Mouse (Mus musculus): ENCODE results near the gene Nlgn2. TPM values are rescaled to one million over a fixed set of nuclear protein-coding genes. Genes with fewer than 3 reads are reported as not detected.
A peak's percentile ranks its signal among the peaks of the same experiment; 100 is the strongest.

Nlgn2 gene
- polyA plus RNA-seq, 1 experiment from 2014 or later: 5.2 TPM

DNA sequence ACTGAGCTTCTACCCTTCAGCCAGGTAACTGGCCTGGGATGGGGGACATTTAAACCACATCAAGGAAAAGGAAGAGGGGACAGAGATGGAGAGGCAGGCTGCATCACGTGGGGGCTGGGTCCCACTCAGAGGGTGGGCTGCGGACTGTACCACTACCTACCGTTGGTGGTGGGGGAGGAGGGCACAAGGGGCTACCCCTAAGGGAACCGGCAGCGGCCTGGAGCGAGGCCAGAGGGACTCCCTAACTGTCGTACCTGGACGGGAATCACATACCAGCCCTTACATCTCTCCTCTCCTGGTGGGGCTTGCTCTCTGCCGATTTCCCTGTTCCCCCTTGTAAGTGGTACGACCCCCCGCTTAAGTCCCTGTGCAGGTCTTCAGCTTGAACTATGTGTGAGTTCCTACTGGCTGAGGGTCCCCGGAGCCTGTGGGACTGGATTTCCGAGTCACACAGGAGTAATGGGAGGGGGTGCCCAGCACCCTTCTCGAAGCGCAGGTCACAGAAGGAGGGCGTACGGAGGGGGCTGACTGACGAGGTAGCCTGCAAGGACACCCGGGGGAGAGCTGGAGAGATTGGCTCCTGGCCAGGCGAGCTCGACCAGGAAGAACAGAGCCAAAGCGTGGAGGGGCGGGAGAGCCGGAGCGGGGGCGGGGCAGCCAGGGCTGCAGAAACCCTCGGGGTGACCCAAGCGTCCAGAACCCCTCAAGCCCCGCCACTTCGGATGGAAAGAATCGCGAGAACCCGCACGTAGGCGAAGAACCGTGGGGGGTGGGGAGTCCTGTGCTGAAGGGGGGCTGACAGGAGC, 37.0 kb downstream of the Nlgn2 start:
- no peaks in the 10 kb centered on the region for H3K36me3 ChIP-seq
- WGBS: 2% methylated on average over 36 of the region's 36 CpGs
- peak overlapping the region; percentile 54 for H3K9ac ChIP-seq
- peak overlapping the region; percentile 51 for H3K4me3 ChIP-seq (replicated peaks)
- peak overlapping the region; percentile 64 for H3K27ac ChIP-seq
- peak; percentile 5 for ATAC-seq
- peak overlapping the region; percentile 98 for H3K4me2 ChIP-seq (replicated peaks)
- H3K27me3 ChIP-seq (replicated peaks): peaks cover 7% of the 10 kb centered on the region; the same call in 1 of the 2 replicates
- H3K4me1 ChIP-seq (replicated peaks): peaks cover 58% of the 10 kb centered on the region
- H3K9me3 ChIP-seq: no peaks in the 10 kb centered on the region

DNA sequence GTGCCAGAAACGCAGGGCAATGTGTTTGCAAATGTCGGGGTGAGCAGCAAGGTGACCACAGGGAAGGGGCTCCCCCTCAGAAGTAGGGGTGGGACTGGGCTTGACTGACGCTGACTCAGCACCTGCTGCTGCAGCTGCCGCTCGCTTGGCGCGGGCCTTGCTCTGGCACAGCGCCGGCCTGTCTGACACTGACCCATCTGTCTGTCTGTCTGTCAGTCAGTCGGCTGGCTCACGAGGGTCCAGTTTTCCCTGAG, 37.5 kb downstream of the Nlgn2 start:
- peak overlapping the region; percentile 64; the same call in 1 of the 2 replicates for H3K27ac ChIP-seq
- H3K9ac ChIP-seq: peak overlapping the region; percentile 54
- H3K9me3 ChIP-seq: no peaks in the 10 kb centered on the region
- peaks cover 57% of the 10 kb centered on the region for H3K4me1 ChIP-seq (replicated peaks)
- no peaks in the 10 kb centered on the region for H3K36me3 ChIP-seq
- peak overlapping the region; percentile 51 for H3K4me3 ChIP-seq (replicated peaks)
- ATAC-seq: no peak
- H3K27me3 ChIP-seq (replicated peaks): peaks cover 6% of the 10 kb centered on the region; the same call in 1 of the 2 replicates
- 6% methylated on average over 11 of the region's 11 CpGs for WGBS
- peak overlapping the region; percentile 98 for H3K4me2 ChIP-seq (replicated peaks)

DNA sequence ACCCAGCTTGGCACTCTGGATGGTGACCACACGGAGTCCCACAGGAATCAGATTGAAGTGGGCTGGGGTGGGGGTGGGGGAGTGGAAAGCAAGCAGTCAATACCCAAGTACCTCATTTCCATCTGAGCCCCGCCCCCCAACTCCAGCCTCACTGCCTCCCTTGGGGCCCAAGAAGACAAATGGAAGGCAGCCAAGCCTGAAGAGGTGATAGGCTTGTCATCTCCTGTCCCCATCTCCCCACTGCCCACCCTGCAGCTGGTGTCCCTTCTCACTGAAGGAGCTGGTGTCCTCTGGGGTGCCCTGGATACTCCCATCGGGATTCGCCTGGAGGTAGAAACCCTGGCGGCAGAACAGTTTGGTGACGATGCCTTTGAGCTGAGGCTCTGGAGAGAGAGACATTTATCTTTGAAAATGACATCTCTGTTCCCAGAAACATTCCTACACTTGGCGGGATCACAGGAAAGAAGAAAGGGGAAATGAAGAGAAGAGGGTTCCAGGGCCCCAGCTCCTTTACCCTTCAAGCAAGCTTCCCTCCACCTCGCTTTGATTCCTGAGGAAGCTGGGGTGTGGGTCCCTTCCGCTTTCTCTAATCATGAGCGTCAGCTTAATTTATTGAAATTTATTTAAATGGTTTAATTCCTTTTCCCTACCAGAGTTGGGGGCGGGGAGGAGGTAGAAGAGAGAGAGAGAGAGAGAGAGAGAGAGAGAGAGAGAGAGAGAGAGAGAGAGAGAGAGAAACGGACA, 38.0 kb downstream of the Nlgn2 start:
- H3K27ac ChIP-seq: no peak overlapping the region
- H3K36me3 ChIP-seq: no peaks in the 10 kb centered on the region
- H3K9ac ChIP-seq: no peak overlapping the region
- peak overlapping the region; percentile 98 for H3K4me2 ChIP-seq (replicated peaks)
- WGBS: 33% methylated on average over 12 of the region's 12 CpGs
- ATAC-seq: no peak
- peaks cover 52% of the 10 kb centered on the region for H3K4me1 ChIP-seq (replicated peaks)
- H3K27me3 ChIP-seq (replicated peaks): peaks cover 2% of the 10 kb centered on the region; the same call in 1 of the 2 replicates
- H3K9me3 ChIP-seq: no peaks in the 10 kb centered on the region
- peak overlapping the region; percentile 51; the same call in 1 of the 2 replicates for H3K4me3 ChIP-seq (replicated peaks)

DNA sequence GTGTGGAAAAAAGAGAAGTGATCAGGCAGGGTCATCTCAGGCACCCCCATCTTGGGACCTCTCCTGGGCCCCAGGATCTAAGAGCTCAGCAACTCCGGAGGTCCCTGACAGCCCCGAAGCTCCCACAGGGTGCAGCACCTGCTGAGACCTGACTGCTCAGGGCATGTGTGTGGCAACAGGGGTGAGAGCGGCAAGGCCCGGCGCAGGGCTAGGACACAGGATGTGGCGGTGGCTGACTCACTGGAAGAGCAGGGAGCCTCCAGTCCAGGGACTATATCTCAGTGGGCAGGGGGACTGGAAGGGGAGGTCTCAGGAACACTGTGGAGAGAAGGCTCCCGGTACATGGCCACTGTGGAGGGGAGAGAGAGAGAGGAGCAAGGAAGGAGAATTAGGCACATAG, 39.7 kb downstream of the Nlgn2 start:
- 80% methylated on average over 7 of the region's 7 CpGs for WGBS
- no peak for ATAC-seq
- no peaks in the 10 kb centered on the region for H3K36me3 ChIP-seq
- H3K4me2 ChIP-seq (replicated peaks): no peak overlapping the region
- H3K4me3 ChIP-seq (replicated peaks): no peak overlapping the region
- H3K4me1 ChIP-seq (replicated peaks): peaks cover 36% of the 10 kb centered on the region
- no peaks in the 10 kb centered on the region for H3K9me3 ChIP-seq
- H3K27me3 ChIP-seq (replicated peaks): no peaks in the 10 kb centered on the region; the same call in 1 of the 2 replicates
- H3K27ac ChIP-seq: no peak overlapping the region
- no peak overlapping the region for H3K9ac ChIP-seq

DNA sequence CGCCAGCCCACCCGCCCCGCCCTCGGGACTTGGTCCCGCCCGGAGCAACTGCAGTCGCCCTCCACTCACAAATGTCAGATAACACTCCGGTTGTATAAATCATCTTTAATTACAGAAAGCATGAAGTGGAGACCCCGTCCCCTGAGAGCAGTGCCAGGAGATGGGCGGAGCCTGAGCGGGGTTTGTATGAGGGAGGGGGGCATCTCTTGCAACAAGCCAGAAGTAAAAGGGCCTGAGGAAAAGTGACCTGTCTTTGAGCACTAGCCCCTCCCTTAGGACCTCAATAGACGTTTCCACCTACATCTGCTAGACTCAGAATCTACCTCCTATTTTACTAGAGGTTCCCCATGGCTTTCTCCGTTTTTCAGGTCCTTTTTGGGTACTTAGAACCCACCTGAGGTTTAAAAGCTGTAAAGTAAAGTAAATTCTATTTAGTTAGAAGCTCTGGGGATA, 41.6 kb downstream of the Nlgn2 start:
- Histone ChIP-seq H3K4me2 (replicated peaks) (peak overlapping the region; percentile 92), H3K27me3 (replicated peaks) (no peaks in the 10 kb centered on the region; the same call in 1 of the 2 replicates), H3K4me1 (replicated peaks) (peaks cover 18% of the 10 kb centered on the region), H3K9ac (no peak overlapping the region; the same call in 1 of the 2 replicates), H3K4me3 (replicated peaks) (peak overlapping the region; percentile 44), H3K9me3 (no peaks in the 10 kb centered on the region), H3K27ac (no peak overlapping the region), H3K36me3 (no peaks in the 10 kb centered on the region)
- 5% methylated on average over 13 of the region's 13 CpGs for WGBS
- no peak for ATAC-seq

DNA sequence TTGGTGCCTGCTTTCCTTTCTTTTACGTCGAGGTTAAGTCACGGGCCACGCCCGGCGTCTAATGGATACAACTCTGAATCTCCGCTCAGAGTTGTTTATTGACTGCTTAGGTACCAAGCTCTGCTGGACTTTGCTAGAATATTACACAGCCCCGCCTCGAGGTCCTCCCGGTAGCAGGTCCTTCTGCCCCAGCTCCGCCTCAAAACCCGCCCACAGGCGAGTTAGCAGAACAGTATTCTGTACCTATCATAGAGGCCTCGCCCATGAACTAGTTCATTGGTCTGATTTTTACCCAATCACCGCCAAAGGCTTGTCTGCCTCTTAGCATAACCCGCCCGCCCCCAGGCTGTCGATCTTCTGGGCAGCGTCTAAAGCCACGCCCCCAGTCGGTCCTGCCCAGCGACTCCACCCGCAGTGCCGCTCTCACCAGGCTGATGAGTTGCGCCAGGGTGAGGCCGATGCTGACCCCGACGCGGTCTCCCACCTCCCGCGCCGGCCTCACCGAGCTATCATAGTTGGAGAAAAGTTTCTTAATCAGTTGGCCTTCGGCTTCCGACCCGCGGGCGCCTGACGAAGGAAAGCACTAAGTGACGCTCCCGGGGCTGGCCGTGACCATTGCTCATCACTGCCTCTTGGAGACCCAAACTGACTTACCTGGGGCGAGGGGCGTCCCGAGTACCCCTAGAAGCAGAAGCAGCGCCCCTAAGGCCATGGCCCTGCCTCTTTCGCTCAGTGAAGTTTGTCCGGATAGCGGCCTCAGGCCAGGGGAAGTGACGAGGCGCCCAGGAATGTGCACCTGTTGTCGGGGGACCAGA, 42.2 kb downstream of the Nlgn2 start, which contains the start of gene Chrnb1:
Chrnb1 (minus strand) TSS at position 776 of the 815 bp plus-strand sequence.
- H3K27me3 ChIP-seq (replicated peaks): no peaks in the 10 kb centered on the region
- peak within 1 kb of the TSS; percentile 92 for H3K4me2 ChIP-seq (replicated peaks)
- H3K36me3 ChIP-seq: no peaks in the 10 kb centered on the region
- no peaks in the 10 kb centered on the region for H3K9me3 ChIP-seq
- H3K27ac ChIP-seq: no peak within 1 kb of the TSS
- H3K4me1 ChIP-seq (replicated peaks): peaks cover 12% of the 10 kb centered on the region
- peak; percentile 99 for ATAC-seq
- WGBS: 1% methylated on average over 52 of the region's 52 CpGs
- H3K4me3 ChIP-seq (replicated peaks): peak within 1 kb of the TSS; percentile 44
- peak within 1 kb of the TSS; percentile 34 for H3K9ac ChIP-seq

DNA sequence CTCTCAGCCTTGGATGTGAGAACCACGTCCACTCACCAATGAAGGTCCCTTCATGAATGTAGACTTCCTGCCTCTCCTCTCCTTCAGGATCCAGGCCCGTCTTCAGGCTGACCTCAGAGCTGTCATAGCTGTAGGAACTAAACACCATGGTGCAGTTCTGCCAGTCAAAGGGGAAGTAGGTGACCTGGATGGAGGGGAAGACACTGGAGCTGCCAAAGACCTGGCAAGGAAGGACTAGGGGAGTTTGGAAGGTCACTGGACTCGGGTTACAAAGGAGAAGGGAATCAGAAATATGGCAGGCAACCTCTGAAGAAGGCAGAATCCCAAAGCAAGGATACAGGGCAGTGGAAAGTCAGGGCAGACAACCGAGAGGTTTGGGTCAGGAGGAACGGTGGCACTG, 44.2 kb downstream of the Nlgn2 start:
- no peak overlapping the region for H3K27ac ChIP-seq
- no peak overlapping the region for H3K4me2 ChIP-seq (replicated peaks)
- H3K9me3 ChIP-seq: no peaks in the 10 kb centered on the region
- no peaks in the 10 kb centered on the region for H3K36me3 ChIP-seq
- H3K4me3 ChIP-seq (replicated peaks): no peak overlapping the region
- ATAC-seq: no peak
- WGBS: 69% methylated on average over 5 of the region's 5 CpGs
- H3K4me1 ChIP-seq (replicated peaks): no peaks in the 10 kb centered on the region; the same call in 1 of the 2 replicates
- no peaks in the 10 kb centered on the region for H3K27me3 ChIP-seq (replicated peaks)
- no peak overlapping the region for H3K9ac ChIP-seq

DNA sequence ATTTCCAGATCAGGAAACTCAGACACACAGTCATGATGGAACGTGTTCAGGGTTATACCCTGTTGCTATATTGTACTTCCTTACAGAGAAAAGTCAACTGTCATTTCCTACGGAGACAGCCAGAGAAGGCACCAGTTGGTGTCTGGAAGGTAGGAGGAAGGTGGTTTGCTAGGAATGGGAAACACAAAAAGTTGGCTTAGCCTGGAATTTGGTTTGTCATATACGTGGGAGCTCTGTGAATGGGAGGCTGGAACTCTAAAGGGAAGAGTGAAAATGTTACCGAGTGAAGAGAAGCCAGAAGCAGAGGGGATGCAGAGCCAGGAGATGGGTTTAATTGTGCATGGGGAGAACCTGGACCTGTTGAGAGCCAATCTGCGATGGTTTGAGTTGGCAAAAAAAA, 46.2 kb downstream of the Nlgn2 start:
- Histone ChIP-seq H3K4me1 (replicated peaks) (no peaks in the 10 kb centered on the region; the same call in 1 of the 2 replicates), H3K4me2 (replicated peaks) (no peak overlapping the region), H3K9ac (no peak overlapping the region), H3K27ac (no peak overlapping the region), H3K4me3 (replicated peaks) (no peak overlapping the region), H3K36me3 (no peaks in the 10 kb centered on the region), H3K27me3 (replicated peaks) (no peaks in the 10 kb centered on the region), H3K9me3 (no peaks in the 10 kb centered on the region)
- WGBS: 73% methylated on average over 5 of the region's 5 CpGs
- no peak for ATAC-seq

DNA sequence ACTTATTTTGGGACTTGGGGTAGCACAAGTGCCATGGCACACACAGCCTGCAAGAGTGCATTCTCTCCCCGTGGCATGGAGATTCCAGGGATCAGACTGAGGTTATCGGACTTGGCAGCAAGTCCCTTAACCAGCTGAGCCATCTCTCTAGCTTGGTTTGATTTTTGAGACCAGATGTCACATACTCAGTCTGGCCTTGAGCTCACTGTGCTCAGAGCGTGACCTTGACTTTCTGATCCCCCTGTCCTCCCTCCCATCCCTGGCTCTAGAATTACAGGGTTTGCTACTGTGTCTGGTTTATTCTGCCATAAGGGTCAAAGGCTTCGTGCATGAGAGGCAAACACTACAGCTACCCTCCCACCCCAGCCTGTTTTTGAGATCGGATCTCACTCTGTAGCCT, 48.2 kb downstream of the Nlgn2 start:
- no peaks in the 10 kb centered on the region for H3K36me3 ChIP-seq
- H3K9ac ChIP-seq: no peak overlapping the region
- no peak overlapping the region for H3K27ac ChIP-seq
- no peak overlapping the region for H3K4me2 ChIP-seq (replicated peaks)
- H3K4me1 ChIP-seq (replicated peaks): no peaks in the 10 kb centered on the region; the same call in 1 of the 2 replicates
- WGBS: 55% methylated on average over 5 of the region's 5 CpGs
- no peak overlapping the region for H3K4me3 ChIP-seq (replicated peaks)
- no peak for ATAC-seq
- no peaks in the 10 kb centered on the region for H3K9me3 ChIP-seq
- H3K27me3 ChIP-seq (replicated peaks): no peaks in the 10 kb centered on the region

DNA sequence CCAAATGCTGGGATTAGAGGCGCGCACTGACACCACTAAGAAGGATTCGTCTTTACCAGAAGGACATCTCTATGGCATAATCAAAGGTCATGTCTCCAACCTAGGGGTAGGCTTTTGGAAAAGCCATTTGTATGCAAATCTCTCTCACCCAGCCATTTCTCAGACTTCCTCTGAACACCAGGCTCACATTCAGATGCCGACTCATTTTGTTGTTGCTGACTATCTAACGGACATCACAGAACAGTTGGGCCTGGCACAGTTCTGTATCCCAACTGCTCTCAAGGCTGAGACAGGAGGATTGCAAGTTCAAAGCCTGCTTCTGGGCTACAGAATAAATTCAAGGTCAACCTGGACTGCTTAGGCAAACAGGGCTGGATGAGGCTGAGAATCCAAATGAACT, 50.3 kb downstream of the Nlgn2 start:
- no peak overlapping the region for H3K4me2 ChIP-seq (replicated peaks)
- H3K4me3 ChIP-seq (replicated peaks): no peak overlapping the region
- WGBS: 88% methylated on average over 5 of the region's 5 CpGs
- H3K27ac ChIP-seq: no peak overlapping the region
- H3K36me3 ChIP-seq: no peaks in the 10 kb centered on the region
- H3K9me3 ChIP-seq: no peaks in the 10 kb centered on the region
- ATAC-seq: no peak
- H3K4me1 ChIP-seq (replicated peaks): no peaks in the 10 kb centered on the region; the same call in 1 of the 2 replicates
- no peak overlapping the region for H3K9ac ChIP-seq
- no peaks in the 10 kb centered on the region for H3K27me3 ChIP-seq (replicated peaks)

DNA sequence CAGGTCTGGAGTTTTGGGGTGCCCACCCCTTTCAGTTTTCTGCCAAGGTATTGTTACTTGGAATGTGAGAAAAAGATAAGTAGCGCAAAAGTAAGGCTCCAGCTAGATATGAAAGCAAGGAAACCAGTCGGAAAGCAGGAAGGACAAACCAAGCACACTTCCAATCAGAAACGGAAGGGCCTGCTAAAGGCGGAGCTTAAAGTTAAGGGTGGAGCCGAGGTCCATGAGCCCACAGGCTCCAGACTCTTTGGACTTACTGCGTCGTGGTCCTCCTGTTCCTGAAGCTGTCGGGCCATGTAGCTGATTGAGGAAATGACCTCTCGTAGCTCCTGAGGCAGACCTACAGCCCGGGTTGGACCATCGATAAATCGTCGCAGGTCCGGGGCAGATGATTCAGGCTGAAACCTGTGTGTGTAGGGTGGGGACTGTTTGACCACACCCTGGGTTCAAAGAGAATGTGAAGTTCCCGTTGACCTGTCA, 52.8 kb downstream of the Nlgn2 start:
- H3K4me2 ChIP-seq (replicated peaks): peak overlapping the region; percentile 52
- peak; percentile 89 for ATAC-seq
- H3K27ac ChIP-seq: no peak overlapping the region; the same call in 1 of the 2 replicates
- no peaks in the 10 kb centered on the region for H3K9me3 ChIP-seq
- H3K36me3 ChIP-seq: no peaks in the 10 kb centered on the region
- WGBS: 31% methylated on average over 15 of the region's 15 CpGs
- no peaks in the 10 kb centered on the region for H3K27me3 ChIP-seq (replicated peaks)
- peak overlapping the region; percentile 11; the same call in 1 of the 2 replicates for H3K4me3 ChIP-seq (replicated peaks)
- H3K9ac ChIP-seq: no peak overlapping the region
- no peaks in the 10 kb centered on the region; the same call in 1 of the 2 replicates for H3K4me1 ChIP-seq (replicated peaks)

All from intestine, embryonic 15.5 days (tissue).